Mouse (Mus musculus) G1E (cell line): ENCODE data around the gene Smad3.

Source experiments
- CTCF ChIP-seq: IDR thresholded peaks from 2 replicates; pipeline ENCODE4 v1.5.1; 2012; ENCODE audit warnings: low read depth, low read length, inconsistent platforms, mixed read lengths
- GATA2 ChIP-seq: IDR thresholded peaks from 2 replicates; pipeline ENCODE4 v1.6.1; 2012; ENCODE audit warnings: low read depth, low read length, inconsistent platforms, borderline replicate concordance
- POLR2AphosphoS5 ChIP-seq: IDR thresholded peaks from 2 replicates; pipeline ENCODE4 v1.6.1; 2012; ENCODE audit warnings: low read depth, low read length, inconsistent platforms; ENCODE audit not compliant: insufficient replicate concordance
- TAL1 ChIP-seq: conservative IDR thresholded peaks from 2 replicates; pipeline ENCODE4 v1.6.1; 2012; ENCODE audit warnings: low read depth, low read length, inconsistent platforms, mixed read lengths

DNA sequence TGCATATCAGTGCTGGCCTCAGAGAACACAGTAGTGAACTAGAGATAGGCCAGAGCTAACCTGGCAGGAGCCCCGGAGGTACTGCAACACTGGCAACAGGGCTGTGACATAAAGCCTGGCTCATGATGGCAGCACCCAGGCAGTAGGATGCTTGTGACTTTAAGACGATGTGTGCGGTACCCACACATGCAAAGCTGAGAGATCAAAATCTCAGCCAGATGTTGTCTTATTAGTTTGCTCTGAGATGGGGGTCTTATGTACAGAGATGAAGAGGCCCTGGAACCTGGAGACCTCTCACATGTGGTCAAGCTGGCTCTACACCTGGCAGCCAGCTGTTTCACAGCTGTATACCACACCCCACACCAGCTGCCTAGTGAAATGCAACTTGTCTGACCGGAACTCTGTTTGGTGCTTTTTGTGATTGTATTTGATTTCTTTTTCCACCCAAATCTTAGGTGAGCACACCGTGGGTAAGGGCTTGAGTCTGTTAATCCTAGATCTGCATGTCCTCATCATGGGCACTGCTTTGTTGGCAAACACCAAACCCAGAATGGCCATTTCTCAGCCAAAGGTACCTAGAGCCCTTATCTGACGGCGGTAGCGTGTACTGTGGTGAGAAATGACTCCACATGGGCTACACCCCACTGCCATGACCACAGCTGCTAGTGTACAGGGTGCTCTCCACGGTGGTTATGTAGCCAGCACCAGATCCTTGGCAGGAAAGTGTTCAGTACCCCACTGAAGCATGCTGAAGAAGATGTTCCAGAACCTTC is 49.8 kb downstream of the Smad3 start:
- TF ChIP-seq CTCF, result no peak
- no peak for TF ChIP-seq TAL1
- no peak for TF ChIP-seq GATA2
- no peak for TF ChIP-seq POLR2AphosphoS5
